In the genomic region with DNA sequence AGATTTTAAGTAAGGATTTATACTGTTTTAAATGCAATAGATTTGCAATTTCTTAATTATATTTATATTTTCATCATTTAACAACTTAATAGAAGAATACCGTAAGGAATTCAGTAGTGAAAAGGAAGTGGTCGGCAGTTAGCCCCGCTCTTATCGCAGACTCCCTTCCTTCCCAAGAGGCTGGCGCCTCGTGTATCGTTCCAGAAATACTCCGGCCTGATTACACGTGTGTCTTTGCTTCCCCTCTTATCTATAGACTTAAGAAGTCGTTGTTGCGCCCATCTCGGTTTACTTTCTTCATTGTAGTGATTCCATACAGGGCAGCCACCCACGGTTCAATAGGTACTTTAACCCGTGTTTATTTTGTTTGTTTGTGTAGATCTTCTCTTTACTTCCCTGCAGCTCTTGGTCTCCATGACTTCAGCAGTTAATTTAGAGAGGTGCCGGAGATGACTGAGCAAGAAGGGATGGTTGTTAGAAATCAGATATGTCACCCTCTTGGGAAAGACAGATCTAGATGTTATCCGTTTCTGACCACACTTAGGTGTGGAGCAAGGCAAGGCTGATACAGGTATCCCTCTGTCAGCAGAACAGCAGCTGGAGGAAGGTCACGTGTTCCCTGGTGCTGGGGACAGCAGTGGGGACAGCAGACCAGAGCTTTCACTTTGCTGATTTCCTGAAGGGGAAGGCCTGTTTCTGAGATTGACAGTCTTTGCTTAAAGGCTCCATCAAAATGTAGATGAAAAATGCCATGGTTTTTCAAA, we compare ENCODE assay signal across 1 mouse cellular context.
TF ChIP-seq lines count a peak whose summit lies in the region.

No protein-coding gene starts in this region.

TF ChIP-seq in MEL, 35 proteins besides CTCF, POLR2A, EP300 and RAD21 (continued from another document):
- TF ChIP-seq MXI1 (IDR thresholded peaks at IDR 0.05; ENCODE audit: low read depth, low read length): peak; percentile 95
- no peak for TF ChIP-seq ZKSCAN1 (IDR thresholded peaks at IDR 0.05; ENCODE audit: low read depth, low read length)
- peak; percentile 97 for TF ChIP-seq MYC (IDR thresholded peaks at IDR 0.05; ENCODE audit: low read depth, low read length)
- no peak for TF ChIP-seq CHD2 (IDR thresholded peaks at IDR 0.05; ENCODE audit: low read length)
- TF ChIP-seq BHLHE40 (IDR thresholded peaks at IDR 0.05; ENCODE audit: borderline replicate concordance, low read depth, low read length): peak; percentile 85
- TF ChIP-seq ZMIZ1 (IDR thresholded peaks at IDR 0.05; ENCODE audit: low read depth, low read length): no peak
- no peak for TF ChIP-seq HCFC1 (IDR thresholded peaks at IDR 0.05; ENCODE audit: low read depth, low read length)
- peak; percentile 90 for TF ChIP-seq USF1 (IDR thresholded peaks at IDR 0.05; ENCODE audit: low read depth, low read length)
- TF ChIP-seq NRF1 (IDR thresholded peaks at IDR 0.05; ENCODE audit: insufficient read depth, low read depth, low read length, poor library complexity, severe bottlenecking): 0 out of 2 replicates have a peak, but pooled peaks have one; percentile 8
- TF ChIP-seq MAFK (IDR thresholded peaks at IDR 0.05; ENCODE audit: borderline replicate concordance, low read depth, low read length): peak; percentile 18; the same call in 1 of the 2 replicates
- TF ChIP-seq CHD1 (IDR thresholded peaks at IDR 0.05; ENCODE audit: low read depth, low read length): no peak
- peak; percentile 95 for TF ChIP-seq GATA1 (IDR thresholded peaks at IDR 0.05; ENCODE audit: low read depth, low read length)
- peak; percentile 92 for TF ChIP-seq MAX (IDR thresholded peaks at IDR 0.05; ENCODE audit: low read length)
- TF ChIP-seq USF2 (IDR thresholded peaks at IDR 0.05; ENCODE audit: borderline replicate concordance in 1 of 2, insufficient read depth in 1 of 2, low read depth in 1 of 2, low read length in 2 of 2): peak in 1 of 2 experiments; percentile 62; a peak in 1 of 4 replicates
- no peak for TF ChIP-seq SMC3 (IDR thresholded peaks at IDR 0.05; ENCODE audit: low read depth, low read length)
- no peak for TF ChIP-seq MAZ (IDR thresholded peaks at IDR 0.05; ENCODE audit: low read depth, low read length)
- 0 out of 2 replicates have a peak, but pooled peaks have one; percentile 8 for TF ChIP-seq ELF1 (IDR thresholded peaks at IDR 0.05; ENCODE audit: low read depth, low read length)
- TF ChIP-seq JUND (IDR thresholded peaks at IDR 0.05; ENCODE audit: low read depth, low read length): no peak
- peak; percentile 94 for TF ChIP-seq RCOR1 (IDR thresholded peaks at IDR 0.05; ENCODE audit: low read depth, low read length)
- TF ChIP-seq TAL1 (IDR thresholded peaks at IDR 0.05; ENCODE audit: low read length): peak; percentile 48
- 0 out of 2 replicates have a peak, but pooled peaks have one; percentile 47 for TF ChIP-seq TBP (IDR thresholded peaks at IDR 0.05; ENCODE audit: low read depth, low read length)
- no peak for TF ChIP-seq NELFE (IDR thresholded peaks at IDR 0.05; ENCODE audit: low read depth, low read length)
